Mouse (Mus musculus) cerebellum, adult 11 months (tissue): ENCODE results near the gene Ap1g1.
"Not testable (repeated sequence)": the region's sequence is repeated elsewhere in the genome, so short reads cannot be mapped to it uniquely, and the experiment has no call there.

ENCODE experiments used
- DNase-seq: peaks from one replicate; pipeline ENCODE4 v3.0.0; 2022

Gene Ap1g1

DNA sequence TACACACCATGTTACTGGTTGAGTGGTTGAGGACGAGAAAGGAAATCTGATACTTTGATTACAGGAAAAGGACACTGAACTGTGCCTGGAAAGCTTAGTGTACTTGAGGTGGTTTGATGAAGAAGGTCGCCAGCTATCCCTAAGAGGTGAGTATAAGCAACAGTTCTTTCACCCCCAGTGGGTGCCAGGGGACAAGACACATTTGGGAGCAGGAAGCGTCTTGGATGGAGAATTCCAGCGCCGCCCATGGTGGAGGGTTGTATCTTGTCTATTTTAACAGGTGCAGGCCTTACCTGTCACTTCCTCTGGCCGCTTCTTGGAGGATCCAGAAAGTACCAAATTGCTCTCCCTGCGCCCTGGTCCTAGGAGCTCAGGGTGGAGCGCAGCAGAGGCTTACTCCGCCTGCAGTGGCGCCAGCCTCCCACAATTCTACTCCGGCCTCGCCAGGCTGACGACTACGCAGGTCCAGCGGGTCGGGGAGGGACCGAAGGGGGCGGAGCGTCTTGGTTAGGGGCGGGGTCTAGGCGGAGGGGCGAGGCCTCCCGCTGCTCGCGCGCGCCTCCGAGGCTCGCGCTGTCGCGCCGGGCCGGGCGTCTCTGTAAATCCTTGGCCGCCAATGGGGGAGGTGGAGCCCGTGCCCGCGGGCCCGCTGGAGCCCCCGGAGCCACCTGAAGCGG, 89.8 kb downstream of the Ap1g1 start, which contains the start of gene Phlpp2:
Gene Phlpp2, plus strand, starts transcription at position 540 of the 677 bp plus-strand sequence.
- peak; percentile 93 for DNase-seq

DNA sequence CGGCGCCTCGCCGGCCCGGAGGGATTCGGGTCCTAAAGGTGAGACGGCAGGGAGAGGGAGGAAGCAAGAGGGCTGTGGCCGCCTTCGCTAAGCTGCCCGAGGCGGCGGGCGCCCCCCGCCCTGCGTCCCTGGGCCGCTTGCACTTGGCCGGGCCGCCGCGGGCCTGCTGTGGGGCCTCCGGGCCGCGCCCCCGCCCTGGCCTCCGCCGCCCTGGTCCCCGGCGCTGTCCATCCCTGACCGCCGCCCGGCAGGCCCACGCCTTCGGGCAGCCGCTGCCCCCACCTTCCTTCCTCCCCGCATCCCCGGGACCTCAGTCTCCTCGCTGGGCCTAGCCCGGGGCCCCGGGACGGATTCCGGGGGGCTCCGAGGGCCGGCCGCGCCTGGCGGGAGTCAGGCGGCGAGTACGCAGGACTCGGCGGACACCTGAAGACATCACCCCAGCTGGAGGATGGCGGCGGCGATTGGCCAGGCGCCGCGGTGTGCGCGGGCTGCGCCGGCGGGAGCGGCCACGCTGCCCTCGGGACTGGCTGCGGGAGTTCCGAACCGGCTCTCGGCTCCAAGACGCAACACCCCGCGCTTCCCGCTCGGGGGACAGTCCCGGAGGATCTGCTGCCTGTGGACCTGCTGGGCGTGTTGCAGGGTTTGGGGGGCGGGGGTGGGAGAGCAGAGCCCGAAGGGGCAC, 90.5 kb downstream of the Ap1g1 start:
- DNase-seq = peak; percentile 67

DNA sequence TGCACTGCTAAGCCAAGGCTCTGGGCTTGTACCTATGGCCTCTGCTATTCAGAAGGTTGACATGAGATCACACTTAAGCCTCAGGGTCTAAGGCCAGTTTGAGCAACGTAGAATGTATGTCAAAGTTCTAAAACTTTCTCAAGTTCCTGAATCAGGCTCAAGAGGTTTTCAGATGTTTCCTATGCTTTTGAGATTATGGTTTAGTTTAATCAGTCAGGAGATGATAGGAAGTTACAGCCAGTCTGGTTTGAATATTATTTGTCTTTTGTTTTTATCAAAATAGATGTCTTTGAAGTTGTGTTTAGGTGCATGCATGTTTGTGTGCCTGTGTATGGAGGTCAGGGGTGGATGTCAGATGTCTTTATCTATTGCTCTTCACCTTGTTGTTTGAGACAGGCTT, 92.7 kb downstream of the Ap1g1 start:
- DNase-seq = no peak

DNA sequence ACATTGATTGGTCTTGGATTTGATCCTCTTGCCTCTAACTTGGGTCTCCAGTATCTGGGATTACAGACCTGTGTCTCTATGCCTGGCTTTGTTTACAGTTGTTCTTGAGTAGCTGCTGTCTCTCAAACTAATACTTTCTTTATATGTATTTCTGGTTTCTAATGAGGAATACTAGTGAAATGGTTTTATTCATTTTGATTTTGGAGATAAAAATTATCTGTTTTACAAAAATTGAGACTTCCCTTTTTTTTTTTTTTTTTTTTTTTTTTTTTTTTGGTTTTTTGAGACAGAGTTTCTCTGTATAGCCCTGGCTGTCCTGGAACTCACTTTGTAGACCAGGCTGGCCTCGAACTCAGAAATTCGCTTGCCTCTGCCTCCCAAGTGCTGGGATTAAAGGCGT, 95.4 kb downstream of the Ap1g1 start:
- DNase-seq = not testable (repeated sequence)

DNA sequence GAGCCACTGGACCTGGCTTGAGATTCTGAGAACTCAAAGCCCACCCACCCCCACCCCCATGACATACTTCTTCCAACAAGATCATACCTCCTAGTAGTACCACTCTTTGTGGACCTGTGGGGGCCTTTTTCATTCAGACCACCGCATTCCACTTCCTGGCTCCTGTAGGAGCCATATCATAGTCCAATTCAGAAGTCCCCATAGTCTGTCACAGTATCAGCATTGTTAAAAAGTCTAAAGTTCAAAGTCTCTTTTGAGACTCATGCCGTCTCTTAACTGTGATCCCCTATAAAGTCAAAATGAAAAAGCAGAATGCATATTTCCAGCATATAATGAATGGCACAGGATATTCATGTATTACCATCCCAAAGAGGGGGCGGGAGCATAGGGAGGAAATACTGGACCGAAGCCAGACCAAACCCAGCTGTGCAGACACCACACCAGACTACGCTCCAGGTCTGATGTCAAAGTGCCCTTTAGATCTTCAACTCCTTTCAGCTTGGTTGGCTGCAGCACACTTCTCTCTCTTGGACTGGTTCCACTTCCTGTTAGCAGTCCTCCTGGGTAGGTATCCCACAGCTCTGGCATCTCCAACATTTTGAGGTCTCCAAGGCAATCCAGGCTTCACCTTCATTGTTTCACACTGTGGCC, 101.8 kb downstream of the Ap1g1 start:
- no peak for DNase-seq

DNA sequence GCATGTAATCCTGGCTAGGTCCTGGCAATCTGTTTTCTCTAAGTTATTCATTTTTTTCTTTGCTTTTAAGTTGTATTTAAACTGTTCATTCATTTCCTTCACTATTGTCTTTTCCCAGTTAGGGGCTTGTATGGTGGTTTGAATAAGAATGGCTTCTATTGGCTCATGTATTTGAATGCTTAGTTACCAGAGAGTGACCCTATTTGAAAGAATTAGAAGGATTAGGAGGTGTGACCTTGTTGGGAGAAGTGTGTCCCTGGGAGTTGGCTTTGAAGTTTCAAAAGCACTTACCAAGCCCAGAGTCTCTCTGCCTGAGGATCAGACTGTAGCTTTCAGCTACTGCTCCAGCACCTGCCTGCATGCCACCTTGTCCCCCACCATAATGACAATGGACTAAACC, 106.9 kb downstream of the Ap1g1 start:
- DNase-seq = no peak

DNA sequence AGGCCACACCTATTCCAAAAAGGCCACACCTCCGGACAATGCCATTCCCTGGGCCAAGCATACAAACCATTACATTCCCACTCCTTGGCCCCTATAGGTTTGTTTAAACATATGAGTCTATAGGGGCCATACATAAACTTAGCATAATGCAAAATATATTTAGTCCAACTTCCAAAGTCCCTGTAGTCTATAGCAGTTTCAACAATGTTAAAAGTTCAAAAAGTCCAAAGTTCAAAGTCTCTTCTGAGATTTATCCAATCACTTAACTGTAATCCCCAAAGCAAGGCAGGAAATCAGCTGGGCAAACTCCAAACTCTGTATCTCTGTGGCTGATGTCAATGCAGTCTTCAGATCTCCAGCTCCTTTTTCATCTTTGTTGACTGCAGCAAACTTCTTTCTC, 110.9 kb downstream of the Ap1g1 start:
- no peak for DNase-seq

DNA sequence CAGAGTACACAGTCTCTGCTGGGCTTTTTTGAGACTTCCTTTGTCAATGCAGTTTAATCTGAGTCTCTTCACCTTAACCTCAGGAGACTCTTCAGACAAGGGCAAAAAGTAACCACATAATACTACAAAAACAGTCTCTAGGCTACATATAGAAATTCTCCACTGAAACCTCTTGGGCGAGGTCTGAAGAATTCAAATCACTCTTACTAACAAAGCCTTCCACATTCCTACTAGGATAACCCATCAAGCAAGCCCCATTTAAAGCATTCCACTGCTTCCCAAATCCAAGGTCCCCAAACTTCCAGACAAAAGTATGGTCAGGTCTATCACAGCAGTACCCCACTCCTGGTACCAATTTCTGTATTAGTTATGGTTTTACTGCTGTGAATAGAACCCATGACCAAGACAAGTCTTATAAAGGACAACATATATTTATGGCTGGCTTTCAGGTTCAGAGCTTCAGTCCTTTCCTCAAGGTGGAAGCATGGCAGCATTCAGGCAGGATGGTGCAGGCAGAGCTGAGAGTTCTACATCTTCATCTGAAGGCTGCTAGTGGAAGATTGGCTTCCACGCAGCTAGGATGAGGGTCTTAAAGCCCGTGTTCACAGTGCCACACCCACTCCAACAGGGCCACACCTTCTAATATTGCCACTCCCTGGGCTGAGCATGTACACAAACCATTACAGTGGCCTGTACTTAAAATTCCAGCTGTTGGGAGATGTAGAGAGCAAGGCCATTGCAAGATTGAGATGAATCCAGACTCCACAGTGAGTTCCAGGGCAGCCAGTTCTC, 112.6 kb downstream of the Ap1g1 start:
- no peak for DNase-seq

DNA sequence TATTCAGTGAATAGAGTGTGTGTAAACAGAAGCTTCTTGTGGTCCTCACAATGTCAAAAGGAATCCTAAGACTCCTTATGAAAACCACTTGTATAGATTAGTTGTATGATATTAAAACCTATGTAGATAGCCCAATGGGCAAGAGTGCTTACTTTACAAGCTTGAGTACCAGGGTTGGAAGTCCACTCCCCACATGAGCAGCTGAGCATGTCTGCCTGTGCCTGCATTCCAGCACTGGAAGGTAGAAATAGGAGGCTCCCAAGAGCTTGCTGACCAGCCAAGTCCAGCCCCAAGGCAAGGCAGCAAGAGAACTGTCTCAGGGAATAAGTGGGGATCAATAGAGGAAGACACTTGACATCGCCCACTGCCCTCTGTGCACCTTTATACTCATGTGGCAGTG, 116.3 kb downstream of the Ap1g1 start:
- DNase-seq = no peak

DNA sequence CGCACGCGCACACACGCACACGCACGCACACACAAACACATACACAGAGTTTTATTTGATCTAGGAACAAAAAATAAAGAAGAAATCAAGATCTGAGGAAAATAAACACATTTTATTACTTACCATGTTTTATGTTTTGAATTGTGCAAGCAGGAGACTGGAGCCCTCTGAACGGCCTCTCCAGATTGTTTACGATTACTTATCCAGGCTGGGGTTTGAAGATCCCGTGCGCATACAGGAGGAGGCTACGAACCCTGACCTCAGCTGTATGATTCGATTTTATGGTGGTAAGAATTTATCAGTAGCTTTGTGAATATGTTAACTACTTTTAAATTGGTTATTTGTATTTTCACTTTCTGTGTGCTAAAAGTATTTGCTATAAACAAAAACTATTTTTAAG, 117.0 kb downstream of the Ap1g1 start:
- no peak for DNase-seq

DNA sequence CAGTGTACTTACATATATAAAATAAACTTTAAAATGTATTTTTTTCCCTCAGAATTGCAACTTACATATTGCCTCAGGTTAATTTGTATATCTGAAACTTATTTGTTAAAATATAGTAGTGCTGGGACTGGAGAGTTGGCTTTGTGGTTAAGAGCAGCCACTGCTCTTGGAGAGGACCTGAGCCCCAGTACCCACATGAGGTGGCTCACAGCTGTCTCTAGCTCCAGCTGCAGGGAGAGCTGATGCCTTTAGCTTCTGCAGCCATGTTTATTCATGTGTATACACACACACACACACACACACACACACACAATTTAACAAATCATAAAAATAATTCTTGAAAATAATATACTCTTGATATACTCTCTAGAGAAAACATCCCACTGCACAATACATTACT, 124.0 kb downstream of the Ap1g1 start:
- no peak for DNase-seq

DNA sequence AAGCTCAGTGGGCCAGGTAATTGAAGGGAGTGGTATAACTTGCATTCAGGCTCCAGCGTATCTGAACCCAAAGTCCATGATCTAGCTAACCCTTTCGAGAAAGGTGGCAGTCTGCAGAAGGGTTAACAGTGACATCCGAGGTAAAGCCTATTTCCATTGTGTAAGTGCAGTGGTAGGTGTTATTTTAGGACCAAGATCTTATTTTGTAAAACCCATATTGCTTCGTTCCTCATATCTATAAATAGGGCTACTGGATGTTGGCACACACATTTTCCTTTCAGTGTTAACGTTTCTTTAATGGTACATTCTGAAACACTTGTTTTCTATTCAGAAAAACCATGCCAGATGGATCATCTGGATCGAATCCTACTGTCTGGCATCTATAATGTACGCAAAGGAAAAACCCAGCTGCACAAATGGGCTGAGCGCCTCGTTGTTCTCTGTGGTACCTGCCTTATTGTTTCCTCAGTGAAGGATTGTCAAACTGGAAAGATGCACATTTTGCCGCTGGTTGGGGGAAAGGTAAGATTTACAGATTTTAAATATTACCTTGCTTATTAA, 125.6 kb downstream of the Ap1g1 start:
- no peak for DNase-seq

DNA sequence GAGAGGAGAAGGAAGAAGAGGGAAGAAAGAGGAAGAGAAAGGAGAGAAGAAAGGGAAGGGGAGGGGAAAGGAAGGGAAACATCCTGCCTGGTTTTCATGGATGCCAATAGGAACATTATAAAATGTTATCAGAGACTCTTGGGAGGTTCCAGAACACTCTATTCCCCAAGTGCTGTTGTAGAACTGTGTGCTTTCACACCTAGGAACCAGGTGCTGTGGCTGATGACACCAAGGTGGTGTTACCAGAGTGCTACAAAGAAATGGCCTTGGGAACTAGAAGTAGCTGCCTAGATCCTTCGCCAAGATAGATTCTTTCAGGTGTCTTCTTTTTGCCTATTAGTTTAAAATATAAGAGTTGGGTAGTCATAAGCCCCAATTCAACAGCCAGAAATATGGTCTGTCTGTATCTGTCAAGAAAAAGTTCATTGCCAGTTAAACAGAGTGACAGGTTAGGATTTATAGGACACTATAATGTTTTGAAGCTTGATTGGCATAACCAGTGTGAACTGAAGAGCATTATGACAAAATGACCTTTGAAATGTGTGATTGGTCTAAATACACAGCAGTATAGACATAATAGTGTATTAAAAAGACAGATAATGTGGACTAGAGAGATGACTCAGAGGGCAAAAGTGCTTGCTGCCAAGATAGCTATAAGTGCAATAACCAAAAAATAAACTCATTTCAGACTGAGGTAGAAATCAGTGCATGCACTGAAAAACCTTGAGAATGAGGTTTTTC, 126.7 kb downstream of the Ap1g1 start:
- no peak for DNase-seq

DNA sequence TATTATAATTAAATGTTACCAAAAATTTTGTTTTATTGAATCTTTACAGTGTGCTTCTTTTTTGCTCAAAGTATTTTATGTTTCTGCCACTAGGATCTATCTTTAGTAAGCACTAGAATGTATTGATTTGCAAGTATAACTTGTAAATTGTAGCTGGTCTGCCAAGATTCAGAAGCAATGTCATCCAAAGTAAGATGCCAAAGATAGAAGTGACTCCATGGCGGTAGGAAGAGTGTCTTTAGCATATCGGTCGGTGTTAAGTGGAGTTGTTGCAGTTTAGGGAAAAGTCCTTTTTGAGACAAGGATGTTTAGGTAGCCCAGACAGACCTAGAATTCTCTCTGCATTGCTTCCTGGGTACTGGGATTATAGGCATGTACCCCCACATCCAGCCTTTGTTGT, 128.6 kb downstream of the Ap1g1 start:
- DNase-seq = no peak

DNA sequence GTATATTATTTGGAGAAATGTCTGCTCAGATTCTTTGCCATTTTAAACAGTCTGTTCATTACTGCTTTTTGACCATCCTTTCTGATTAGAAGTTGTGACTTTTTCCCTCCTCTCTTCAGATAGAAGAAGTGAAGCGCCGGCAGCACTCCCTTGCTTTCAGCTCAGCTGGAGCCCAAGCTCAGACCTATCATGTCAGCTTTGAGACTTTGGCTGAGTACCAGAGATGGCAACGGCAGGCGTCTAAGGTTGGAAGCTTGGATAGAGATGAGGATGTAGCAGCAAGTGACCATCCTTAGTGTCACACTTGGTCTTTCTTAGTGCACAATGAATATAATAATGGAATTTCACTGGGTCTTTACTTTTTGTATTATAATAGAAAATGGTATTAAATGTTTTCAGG, 129.0 kb downstream of the Ap1g1 start:
- no peak for DNase-seq
